Mouse (Mus musculus): ENCODE measurements at regions not wholly inside any gene's neighbourhood (a gene's known extent, or its start where the extent isn't known, plus 50 kb on each side); places are given as distances from the start of the nearest gene placed in this dataset.

GRCm38 (mm10) chr16:91156506-91156905 lies 61.6 kb upstream of the 4932438H23Rik start:
- no peaks in the 10 kb centered on the region for H3K36me3 ChIP-seq (replicated peaks; ENCODE audit: control insufficient read depth, insufficient read depth, low read depth)
- ATAC-seq (ENCODE audit: insufficient read depth) (no peak), DNase-seq (ENCODE audit: low read depth in 3 of 3, low spot score in 3 of 3) (no peak)
- H3K4me3 ChIP-seq (ENCODE audit: insufficient read depth in 1 of 2, low read depth in 2 of 2, low read length in 2 of 2): no peak overlapping the region
- WGBS (ENCODE audit: insufficient replicate concordance): 53% methylated on average over 15 of the region's 15 CpGs
- H3K27me3 ChIP-seq (ENCODE audit: control insufficient read depth, insufficient read depth, low read length): no peaks in the 10 kb centered on the region
- H3K9ac ChIP-seq (replicated peaks): no peak overlapping the region
- no peak overlapping the region for H3K4me2 ChIP-seq (ENCODE audit: low read depth)
- H3K4me1 ChIP-seq (replicated peaks; ENCODE audit: control insufficient read depth in 2 of 2, insufficient read depth in 2 of 2, low read length in 1 of 2): no peaks in the 10 kb centered on the region
- no peaks in the 10 kb centered on the region for H3K9me3 ChIP-seq (ENCODE audit: control insufficient read depth, low read length)
- TF ChIP-seq CTCF (IDR thresholded peaks at IDR 0.05; ENCODE audit: low read depth) (no peak), EP300 (IDR thresholded peaks at IDR 0.05; ENCODE audit: low read depth) (no peak)
- H3K27ac ChIP-seq: no peak overlapping the region

GRCm38 (mm10) chr16:91160679-91161078 lies 64.6 kb upstream of the Olig2 start:
- Histone ChIP-seq H3K9me3 (ENCODE audit: control insufficient read depth, low read length) (no peaks in the 10 kb centered on the region), H3K4me3 (ENCODE audit: insufficient read depth in 1 of 2, low read depth in 2 of 2, low read length in 2 of 2) (no peak overlapping the region), H3K4me1 (replicated peaks; ENCODE audit: control insufficient read depth in 2 of 2, insufficient read depth in 2 of 2, low read length in 1 of 2) (no peaks in the 10 kb centered on the region), H3K36me3 (replicated peaks; ENCODE audit: control insufficient read depth, insufficient read depth, low read depth) (no peaks in the 10 kb centered on the region), H3K27ac (no peak overlapping the region), H3K4me2 (ENCODE audit: low read depth) (no peak overlapping the region), H3K27me3 (ENCODE audit: control insufficient read depth, insufficient read depth, low read length) (no peaks in the 10 kb centered on the region), H3K9ac (replicated peaks) (no peak overlapping the region)
- ATAC-seq (ENCODE audit: insufficient read depth): no peak
- no peak for TF ChIP-seq EP300 (IDR thresholded peaks at IDR 0.05; ENCODE audit: low read depth)
- TF ChIP-seq CTCF (IDR thresholded peaks at IDR 0.05; ENCODE audit: low read depth): peak; percentile 58
- WGBS (ENCODE audit: insufficient replicate concordance): 20% methylated on average over 8 of the region's 8 CpGs
- DNase-seq (ENCODE audit: low read depth in 3 of 3, low spot score in 3 of 3): peak in 1 of 3 experiments; percentile 1

GRCm38 (mm10) chr16:91161616-91162015 lies 63.6 kb upstream of the Olig2 start:
- H3K27me3 ChIP-seq (ENCODE audit: control insufficient read depth, insufficient read depth, low read length): no peaks in the 10 kb centered on the region
- ATAC-seq (ENCODE audit: insufficient read depth): no peak
- no peaks in the 10 kb centered on the region for H3K36me3 ChIP-seq (replicated peaks; ENCODE audit: control insufficient read depth, insufficient read depth, low read depth)
- H3K9ac ChIP-seq (replicated peaks): no peak overlapping the region
- no peak overlapping the region for H3K4me2 ChIP-seq (ENCODE audit: low read depth)
- no peak for TF ChIP-seq EP300 (IDR thresholded peaks at IDR 0.05; ENCODE audit: low read depth)
- no peak for TF ChIP-seq CTCF (IDR thresholded peaks at IDR 0.05; ENCODE audit: low read depth)
- no peak overlapping the region for H3K4me3 ChIP-seq (ENCODE audit: insufficient read depth in 1 of 2, low read depth in 2 of 2, low read length in 2 of 2)
- no peaks in the 10 kb centered on the region for H3K9me3 ChIP-seq (ENCODE audit: control insufficient read depth, low read length)
- WGBS (ENCODE audit: insufficient replicate concordance): 38% methylated on average over 6 of the region's 6 CpGs
- no peak for DNase-seq (ENCODE audit: low read depth in 3 of 3, low spot score in 3 of 3)
- no peak overlapping the region for H3K27ac ChIP-seq
- H3K4me1 ChIP-seq (replicated peaks; ENCODE audit: control insufficient read depth in 2 of 2, insufficient read depth in 2 of 2, low read length in 1 of 2): no peaks in the 10 kb centered on the region

GRCm38 (mm10) chr16:91162381-91162780 lies 62.9 kb upstream of the Olig2 start:
- 70% methylated on average over 6 of the region's 6 CpGs for WGBS (ENCODE audit: insufficient replicate concordance)

GRCm38 (mm10) chr16:91165906-91166305 lies 59.4 kb upstream of the Olig2 start:
- peaks cover 11% of the 10 kb centered on the region for H3K27me3 ChIP-seq (ENCODE audit: control insufficient read depth, insufficient read depth, low read length)
- H3K9ac ChIP-seq (replicated peaks): no peak overlapping the region
- H3K9me3 ChIP-seq (ENCODE audit: control insufficient read depth, low read length): no peaks in the 10 kb centered on the region
- no peak overlapping the region for H3K4me3 ChIP-seq (ENCODE audit: insufficient read depth in 1 of 2, low read depth in 2 of 2, low read length in 2 of 2)
- ATAC-seq (ENCODE audit: insufficient read depth) (no peak), DNase-seq (ENCODE audit: low read depth in 3 of 3, low spot score in 3 of 3) (no peak)
- no peak overlapping the region for H3K27ac ChIP-seq
- no peak for TF ChIP-seq EP300 (IDR thresholded peaks at IDR 0.05; ENCODE audit: low read depth)
- TF ChIP-seq CTCF (IDR thresholded peaks at IDR 0.05; ENCODE audit: low read depth): no peak
- H3K36me3 ChIP-seq (replicated peaks; ENCODE audit: control insufficient read depth, insufficient read depth, low read depth): no peaks in the 10 kb centered on the region
- peaks cover 0 to 2% of the 10 kb centered on the region in 2 experiments; a peak in 1 of 4 replicates for H3K4me1 ChIP-seq (replicated peaks; ENCODE audit: control insufficient read depth in 2 of 2, insufficient read depth in 2 of 2, low read length in 1 of 2)
- 58% methylated on average over 4 of the region's 4 CpGs for WGBS (ENCODE audit: insufficient replicate concordance)
- no peak overlapping the region for H3K4me2 ChIP-seq (ENCODE audit: low read depth)

More at GRCm38 (mm10) chr16:91162381-91162780, 62.9 kb upstream of the Olig2 start:
- no peak for ATAC-seq (ENCODE audit: insufficient read depth)
- TF ChIP-seq CTCF (IDR thresholded peaks at IDR 0.05; ENCODE audit: low read depth) (no peak), EP300 (IDR thresholded peaks at IDR 0.05; ENCODE audit: low read depth) (no peak)
- H3K27ac ChIP-seq: no peak overlapping the region
- no peaks in the 10 kb centered on the region for H3K9me3 ChIP-seq (ENCODE audit: control insufficient read depth, low read length)
- H3K4me1 ChIP-seq (replicated peaks; ENCODE audit: control insufficient read depth in 2 of 2, insufficient read depth in 2 of 2, low read length in 1 of 2): no peaks in the 10 kb centered on the region
- no peak overlapping the region for H3K4me2 ChIP-seq (ENCODE audit: low read depth)
- H3K27me3 ChIP-seq (ENCODE audit: control insufficient read depth, insufficient read depth, low read length): no peaks in the 10 kb centered on the region
- DNase-seq (ENCODE audit: low read depth in 3 of 3, low spot score in 3 of 3): no peak
- no peak overlapping the region for H3K9ac ChIP-seq (replicated peaks)
- H3K36me3 ChIP-seq (replicated peaks; ENCODE audit: control insufficient read depth, insufficient read depth, low read depth): no peaks in the 10 kb centered on the region
- no peak overlapping the region for H3K4me3 ChIP-seq (ENCODE audit: insufficient read depth in 1 of 2, low read depth in 2 of 2, low read length in 2 of 2)
